Mouse (Mus musculus) megakaryocyte, embryonic 14.5 days (primary cell): ENCODE results near the gene Ephb6.

ENCODE experiments used
- FLI1 ChIP-seq: IDR thresholded peaks from 2 replicates; pipeline ENCODE4 v1.6.1; 2012; ENCODE audit warnings: low read length, inconsistent platforms, mixed read lengths
- GATA1 ChIP-seq: IDR thresholded peaks from 3 replicates; pipeline ENCODE4 v1.6.1; 2012; ENCODE audit warnings: mixed read lengths, low read length, inconsistent platforms, borderline replicate concordance

DNA sequence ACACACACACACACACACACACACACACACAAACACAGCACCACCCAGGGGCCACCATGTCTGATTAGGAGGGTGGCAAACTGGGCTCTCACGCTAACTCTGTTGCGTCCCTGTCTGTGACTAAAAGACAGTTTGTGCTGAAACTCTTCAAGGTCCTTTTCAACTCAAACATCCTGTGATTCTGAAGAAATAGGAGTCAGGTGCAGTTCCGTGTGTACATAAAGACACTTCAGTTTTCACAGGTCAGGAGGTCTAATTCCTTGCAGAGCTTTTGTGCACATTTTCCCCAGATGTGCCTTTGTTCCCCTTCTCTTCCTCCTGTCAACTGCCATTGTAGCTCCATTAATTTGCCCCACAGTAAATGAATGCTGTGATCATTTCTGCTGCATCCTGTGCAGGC lies 35.2 kb downstream of the Ephb6 start:
- no peak for TF ChIP-seq FLI1
- no peak for TF ChIP-seq GATA1
